Mouse (Mus musculus): ENCODE results near the gene Syngr2.

GRCm38 (mm10) chr11:117761801-117762200 lies 47.7 kb upstream of the Syngr2 start:
- TF ChIP-seq POLR2A (IDR thresholded peaks at IDR 0.05; ENCODE audit: borderline replicate concordance, extremely low read depth, insufficient read depth, insufficient read length, poor library complexity, severe bottlenecking) (no peak), CTCF (IDR thresholded peaks at IDR 0.05; ENCODE audit: borderline replicate concordance, extremely low read depth, insufficient read depth, insufficient read length) (no peak)

Data from brain, embryonic 14.5 days (tissue).